Mouse (Mus musculus) megakaryocyte, embryonic 14.5 days (primary cell): ENCODE measurements around the gene Leprot. TPM values are rescaled to one million over a fixed set of nuclear protein-coding genes. Genes with fewer than 3 reads are reported as not detected.

Experiments used
- H3K27me3 ChIP-seq: replicated peaks from 2 replicates; pipeline ENCODE3; 2012; ENCODE audit warnings: inconsistent platforms
- H3K36me3 ChIP-seq: replicated peaks from 2 replicates; pipeline ENCODE3; 2012; ENCODE audit warnings: low read length, inconsistent platforms, mixed read lengths
- H3K4me1 ChIP-seq: 2 replicates; pipeline ENCODE4 v1.6.1; 2012; ENCODE audit warnings: inconsistent platforms
- H3K4me3 ChIP-seq: replicated peaks from 2 replicates; pipeline ENCODE3; 2012; ENCODE audit warnings: moderate library complexity, mild to moderate bottlenecking, inconsistent platforms
- H3K9me3 ChIP-seq: 2 replicates; pipeline ENCODE4 v1.6.1; 2012; ENCODE audit warnings: inconsistent platforms
- FLI1 ChIP-seq: IDR thresholded peaks from 2 replicates; pipeline ENCODE4 v1.6.1; 2012; ENCODE audit warnings: low read length, inconsistent platforms, mixed read lengths
- GATA1 ChIP-seq: IDR thresholded peaks from 3 replicates; pipeline ENCODE4 v1.6.1; 2012; ENCODE audit warnings: mixed read lengths, low read length, inconsistent platforms, borderline replicate concordance
- polyA plus RNA-seq: library from polyadenylated mRNA; stranded (reverse); fragments of >175 nt; gene quantifications from 2 replicates; pipeline ENCODE4 v1.2.3, GENCODE M21; 2012; ENCODE audit warnings: low replicate concordance; ENCODE audit not compliant: insufficient read depth

Gene Leprot
- polyA plus RNA-seq, 1 experiment: 4.6 TPM

DNA sequence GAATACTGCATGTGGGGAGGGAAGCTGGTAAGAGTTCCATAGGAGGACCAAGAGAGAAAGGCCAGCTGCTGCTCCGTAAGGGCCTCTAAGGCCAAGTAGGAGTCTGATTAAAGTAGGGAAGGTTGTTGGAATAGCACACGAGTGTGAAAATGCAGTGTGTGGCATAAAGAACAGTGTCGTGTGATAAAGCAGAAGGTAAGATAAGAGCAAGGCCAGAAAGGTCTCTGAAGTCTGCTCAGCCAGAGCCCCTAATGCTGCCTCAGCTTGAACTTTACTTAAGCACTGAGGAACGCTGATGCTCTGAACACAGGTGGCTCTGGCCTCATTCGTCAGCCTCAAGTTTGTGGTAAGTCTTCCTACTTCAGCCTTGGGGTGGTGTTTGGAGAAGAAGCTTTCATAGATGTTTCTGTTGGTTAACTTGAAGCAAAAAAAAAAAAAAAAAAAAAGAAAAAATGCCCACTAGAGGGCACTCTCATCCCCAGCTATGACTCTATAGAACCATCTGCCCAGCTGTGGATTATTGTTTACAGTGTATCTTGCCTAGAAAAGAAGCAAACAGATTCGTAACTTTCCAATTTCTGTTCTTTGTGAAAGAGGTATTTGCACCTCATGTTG is 9.5 kb downstream of the Leprot start:
- no peaks in the 10 kb centered on the region for H3K9me3 ChIP-seq
- peaks cover 96% of the 10 kb centered on the region for H3K36me3 ChIP-seq
- no peak overlapping the region for H3K4me3 ChIP-seq
- peaks cover 50% of the 10 kb centered on the region for H3K4me1 ChIP-seq
- TF ChIP-seq GATA1 (no peak), FLI1 (no peak)
- H3K27me3 ChIP-seq: no peaks in the 10 kb centered on the region

DNA sequence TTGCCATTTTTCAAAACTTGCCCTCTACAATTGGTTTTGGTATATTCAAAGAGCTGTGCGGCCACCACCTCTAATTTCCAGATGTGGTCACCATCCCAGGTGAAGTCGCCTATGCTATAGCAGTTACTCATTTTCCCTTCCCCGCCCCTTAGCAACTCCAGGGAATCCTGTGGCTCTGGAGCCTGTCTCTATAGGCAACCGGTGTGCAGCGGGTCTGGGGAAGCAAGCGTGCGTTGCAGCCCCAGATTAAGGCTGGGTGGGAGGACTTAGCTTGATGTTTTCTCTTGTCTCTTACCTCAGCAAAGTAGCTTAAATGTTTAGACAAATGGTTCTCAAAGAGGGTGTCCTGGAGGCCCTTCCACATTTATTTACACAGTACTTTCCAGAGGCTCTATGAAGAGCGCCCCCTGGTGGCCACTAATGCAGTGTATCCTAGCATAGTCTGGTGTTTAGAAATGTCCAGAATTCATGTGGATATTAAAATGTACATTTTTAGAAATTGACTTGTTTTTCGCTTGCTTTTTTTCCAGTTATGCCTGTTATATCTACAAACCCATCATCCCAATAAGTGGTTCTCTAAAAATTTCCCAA is 16.7 kb downstream of the Leprot start:
- H3K36me3 ChIP-seq: peaks cover 57% of the 10 kb centered on the region
- H3K4me3 ChIP-seq: no peak overlapping the region
- TF ChIP-seq GATA1 (no peak), FLI1 (no peak)
- H3K27me3 ChIP-seq: no peaks in the 10 kb centered on the region
- peaks cover 18% of the 10 kb centered on the region for H3K9me3 ChIP-seq
- no peaks in the 10 kb centered on the region for H3K4me1 ChIP-seq

DNA sequence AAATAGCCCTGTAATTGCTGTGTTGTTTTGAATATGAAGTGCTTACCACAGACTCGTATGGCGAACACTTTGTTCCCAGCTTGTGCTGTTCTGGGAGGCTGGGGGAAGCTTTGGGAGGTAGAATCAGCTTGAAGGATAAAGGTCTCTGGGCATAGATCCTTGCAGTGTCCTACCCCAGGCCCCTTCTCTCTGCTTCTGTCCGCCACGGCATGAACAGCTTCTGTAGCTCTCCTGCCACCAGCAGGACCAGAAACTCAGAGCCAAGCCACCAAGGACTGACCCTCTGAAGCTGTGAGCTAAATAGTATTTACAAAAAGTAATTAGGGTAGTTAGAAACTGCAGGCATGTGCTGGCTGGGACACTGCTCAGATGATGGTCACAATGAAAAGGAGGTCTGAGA is 17.2 kb downstream of the Leprot start:
- Histone ChIP-seq H3K4me3 (no peak overlapping the region), H3K9me3 (peaks cover 18% of the 10 kb centered on the region), H3K27me3 (no peaks in the 10 kb centered on the region), H3K4me1 (no peaks in the 10 kb centered on the region), H3K36me3 (peaks cover 51% of the 10 kb centered on the region)
- TF ChIP-seq GATA1 (no peak), FLI1 (no peak)

DNA sequence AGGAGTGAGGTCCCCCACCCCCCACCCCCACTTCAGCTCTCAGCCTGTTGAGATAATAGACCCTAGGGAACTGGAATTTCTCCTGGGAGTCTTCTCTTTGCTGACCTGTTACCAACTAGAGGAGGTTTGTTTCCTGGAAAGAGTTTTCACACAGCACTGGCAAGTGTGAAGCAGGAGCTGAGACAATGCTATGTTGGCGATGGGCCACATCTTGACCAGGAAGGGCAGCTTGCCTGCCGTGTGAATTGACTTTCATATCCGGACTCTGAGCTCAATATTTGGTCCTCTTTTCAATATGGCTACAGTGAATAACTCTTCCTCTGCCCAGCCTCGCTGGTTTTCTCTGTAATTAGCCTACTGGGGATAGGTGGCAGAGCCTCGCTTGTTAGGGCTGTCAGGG is 21.6 kb downstream of the Leprot start:
- no peaks in the 10 kb centered on the region for H3K27me3 ChIP-seq
- H3K9me3 ChIP-seq: peaks cover 10% of the 10 kb centered on the region
- TF ChIP-seq GATA1 (no peak), FLI1 (no peak)
- H3K4me3 ChIP-seq: no peak overlapping the region
- H3K36me3 ChIP-seq: peaks cover 7% of the 10 kb centered on the region
- H3K4me1 ChIP-seq: no peaks in the 10 kb centered on the region

DNA sequence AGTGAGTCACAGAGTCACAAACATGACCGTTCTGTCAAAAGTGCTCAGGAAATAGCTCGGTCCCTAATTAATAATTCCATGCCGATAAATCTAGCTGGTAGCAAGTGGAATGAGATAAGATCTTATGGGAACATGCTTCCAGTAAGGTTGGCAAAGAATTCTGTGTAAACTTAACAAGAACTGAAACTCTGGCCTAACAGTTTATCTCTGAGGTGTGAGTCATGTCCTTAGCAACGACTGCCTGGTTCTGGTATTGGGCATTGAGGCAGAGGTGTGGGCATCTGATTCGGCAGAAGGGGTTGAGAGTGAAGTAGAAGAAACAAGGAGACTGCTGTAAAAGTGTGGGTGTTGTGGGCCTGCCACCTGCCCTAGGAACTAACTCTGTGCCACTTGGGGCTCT is 22.3 kb downstream of the Leprot start:
- TF ChIP-seq GATA1 (no peak), FLI1 (no peak)
- Histone ChIP-seq H3K4me3 (no peak overlapping the region), H3K9me3 (peaks cover 12% of the 10 kb centered on the region), H3K4me1 (no peaks in the 10 kb centered on the region), H3K36me3 (peaks cover 3% of the 10 kb centered on the region), H3K27me3 (no peaks in the 10 kb centered on the region)

DNA sequence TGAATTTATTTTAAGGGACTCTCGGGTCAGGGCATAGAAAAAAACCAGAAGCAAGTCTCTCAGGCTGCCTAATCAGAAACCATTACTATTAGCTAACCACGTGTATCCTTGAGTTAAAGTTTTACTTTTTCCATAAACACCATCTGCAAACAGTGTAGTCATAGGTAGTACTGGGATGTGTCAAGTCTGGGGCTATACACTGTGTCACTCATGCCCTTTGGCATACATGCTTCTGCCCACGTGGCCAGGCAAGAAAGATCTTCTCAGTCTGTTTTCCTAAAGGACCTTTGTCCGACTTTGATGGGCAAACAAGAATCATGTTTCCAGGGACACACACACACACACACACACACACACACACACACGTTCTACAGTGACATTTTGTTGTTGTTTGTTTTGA is 27.3 kb downstream of the Leprot start:
- no peaks in the 10 kb centered on the region for H3K27me3 ChIP-seq
- H3K36me3 ChIP-seq: no peaks in the 10 kb centered on the region
- H3K4me1 ChIP-seq: no peaks in the 10 kb centered on the region
- H3K4me3 ChIP-seq: no peak overlapping the region
- no peak for TF ChIP-seq GATA1
- H3K9me3 ChIP-seq: peaks cover 3% of the 10 kb centered on the region

DNA sequence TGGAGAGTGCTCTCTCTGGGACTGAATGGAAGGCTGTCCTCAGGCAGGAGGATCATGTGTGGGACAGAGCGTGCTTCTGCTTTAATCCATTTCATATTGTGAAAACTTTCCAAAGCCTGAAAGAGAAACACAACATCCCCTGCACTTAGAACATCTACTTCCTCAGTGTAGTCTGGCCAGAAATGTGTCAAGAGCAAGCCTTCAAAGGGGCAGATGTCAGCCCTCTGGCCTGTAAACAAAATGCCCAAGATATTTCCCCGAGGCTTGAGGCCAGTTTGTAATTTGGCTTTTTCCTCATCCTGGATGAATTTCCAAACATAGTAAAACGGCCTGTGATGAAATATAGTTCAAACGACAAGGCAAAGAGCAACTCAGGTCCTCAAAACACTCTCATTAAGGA is 28.2 kb downstream of the Leprot start:
- H3K4me3 ChIP-seq: no peak overlapping the region
- H3K27me3 ChIP-seq: no peaks in the 10 kb centered on the region
- H3K9me3 ChIP-seq: peaks cover 3% of the 10 kb centered on the region
- H3K4me1 ChIP-seq: no peaks in the 10 kb centered on the region
- no peak for TF ChIP-seq FLI1
- TF ChIP-seq GATA1: no peak
- no peaks in the 10 kb centered on the region for H3K36me3 ChIP-seq

DNA sequence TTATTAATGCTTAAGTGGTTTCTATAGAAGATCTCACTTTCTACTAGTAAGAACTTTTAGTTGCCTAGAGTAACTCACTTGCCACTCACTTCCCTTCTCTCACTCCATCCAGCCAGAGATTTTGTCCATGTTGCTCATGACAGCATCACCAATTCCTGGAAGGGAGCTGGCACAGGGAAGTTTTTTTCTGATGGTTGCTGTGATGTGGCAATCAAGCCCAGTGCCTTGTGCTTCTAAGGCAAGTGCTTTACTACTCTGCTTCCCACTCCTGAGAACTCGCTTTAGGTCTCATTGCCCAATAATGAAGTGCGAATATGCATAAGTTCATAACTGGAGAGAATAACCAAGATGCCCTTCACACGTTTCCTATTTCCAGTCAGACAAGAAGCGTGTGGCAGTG is 35.1 kb downstream of the Leprot start:
- no peak overlapping the region for H3K4me3 ChIP-seq
- TF ChIP-seq FLI1 (no peak), GATA1 (no peak)
- no peaks in the 10 kb centered on the region for H3K9me3 ChIP-seq
- H3K4me1 ChIP-seq: peaks cover 4% of the 10 kb centered on the region; the same call in 1 of the 2 replicates
- H3K27me3 ChIP-seq: no peaks in the 10 kb centered on the region
- H3K36me3 ChIP-seq: no peaks in the 10 kb centered on the region

DNA sequence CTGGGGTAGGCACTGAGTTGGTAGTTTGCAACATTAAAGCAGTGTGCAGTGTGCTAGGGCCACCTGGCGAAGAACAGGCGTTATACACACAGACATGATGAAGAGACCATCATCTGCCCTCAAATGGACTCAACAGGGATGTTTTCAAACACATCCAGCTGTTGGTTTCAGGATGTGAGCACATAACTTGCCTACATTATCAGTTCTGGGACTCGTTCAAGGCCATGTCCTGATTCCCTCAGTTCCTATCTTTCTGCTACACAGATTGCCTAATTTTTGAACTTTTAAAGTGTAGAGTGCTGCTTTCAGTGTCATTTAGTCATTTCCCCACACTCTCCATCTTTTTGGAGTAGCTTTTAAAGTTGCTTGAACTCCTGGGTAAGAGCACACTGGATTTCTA is 35.6 kb downstream of the Leprot start:
- TF ChIP-seq GATA1 (no peak), FLI1 (no peak)
- no peaks in the 10 kb centered on the region for H3K27me3 ChIP-seq
- no peaks in the 10 kb centered on the region for H3K36me3 ChIP-seq
- H3K9me3 ChIP-seq: no peaks in the 10 kb centered on the region
- H3K4me1 ChIP-seq: peaks cover 4% of the 10 kb centered on the region; the same call in 1 of the 2 replicates
- H3K4me3 ChIP-seq: no peak overlapping the region

DNA sequence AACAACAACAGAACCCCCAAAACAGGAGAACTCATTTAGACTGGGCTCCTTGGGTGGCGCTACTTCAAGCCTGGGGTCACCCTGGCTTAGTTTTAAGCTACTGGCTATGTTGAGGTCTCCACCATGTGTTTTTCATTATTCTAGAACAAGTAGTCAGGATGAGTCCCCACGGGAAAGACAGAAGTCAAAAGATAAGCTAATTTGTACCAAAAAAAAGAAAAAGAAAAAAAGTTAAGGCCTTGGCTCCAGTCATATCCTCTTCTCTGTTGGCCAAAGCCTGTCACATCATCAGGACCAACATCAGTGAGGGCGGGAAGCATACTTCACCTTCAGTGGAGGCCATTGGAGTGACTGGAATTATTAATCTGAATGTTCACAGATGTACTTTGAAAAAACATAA is 37.3 kb downstream of the Leprot start:
- H3K4me1 ChIP-seq: peaks cover 4% of the 10 kb centered on the region; the same call in 1 of the 2 replicates
- TF ChIP-seq GATA1: no peak
- no peak for TF ChIP-seq FLI1
- no peaks in the 10 kb centered on the region for H3K9me3 ChIP-seq
- H3K27me3 ChIP-seq: no peaks in the 10 kb centered on the region
- H3K4me3 ChIP-seq: no peak overlapping the region
- H3K36me3 ChIP-seq: no peaks in the 10 kb centered on the region
